ENCODE assay signal across 15 mouse cellular contexts in the genomic region with DNA sequence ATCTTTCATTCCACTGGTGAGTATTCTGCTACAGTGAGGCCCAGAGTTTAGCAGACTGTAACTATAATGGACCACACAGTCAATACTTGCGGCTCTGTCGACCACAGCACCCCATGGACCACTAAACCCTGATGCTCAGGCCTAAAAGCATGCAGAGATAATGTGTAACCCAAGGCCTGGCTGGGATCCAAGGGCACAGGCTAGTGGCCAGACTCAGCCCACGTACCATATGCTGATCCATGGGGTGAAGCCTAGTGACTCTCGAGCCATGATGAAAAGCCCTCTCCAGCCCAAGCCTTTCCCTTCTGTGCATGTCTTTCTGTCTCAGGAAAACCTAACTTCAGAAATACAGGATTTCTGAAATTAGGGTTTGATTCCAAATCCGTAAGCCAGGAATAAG. TPM values are rescaled to one million over a fixed set of nuclear protein-coding genes. Genes with fewer than 3 reads are reported as not detected.
DNase-seq lines count a peak whose midpoint lies in the region; ATAC-seq and TF ChIP-seq lines count a peak whose summit lies in the region.
"Had no signal": no experiment of that assay in that cellular context is flagged by ENCODE, and none has a peak within 500 bp of the region (broad histone marks: within the 10 kb centered on the region; RNA-seq: fewer than 3 reads in every experiment).

No protein-coding gene starts in this region.

- no peaks in the 10 kb centered on the region for H3K27me3 ChIP-seq in kidney, embryonic 14.5 days (ENCODE audit: control insufficient read depth, insufficient read depth, low read length)
- H3K27me3 ChIP-seq: liver, embryonic 12.5 days had no signal

- no peak overlapping the region for H3K9ac ChIP-seq in kidney, embryonic 14.5 days (ENCODE audit: low read depth, low read length)
- H3K9ac ChIP-seq: liver, embryonic 12.5 days had no signal

- H3K4me1 ChIP-seq in kidney, embryonic 14.5 days (ENCODE audit: control insufficient read depth, insufficient read depth, low read length) = peaks cover 5% of the 10 kb centered on the region; the same call in 1 of the 2 replicates
- peaks cover 12% of the 10 kb centered on the region for H3K4me1 ChIP-seq in embryonic fibroblast, embryonic 13.5 days (ENCODE audit: control insufficient read depth, insufficient read depth, low read length)
- H3K4me1 ChIP-seq: liver, embryonic 12.5 days had no signal

- ATAC-seq in kidney, embryonic 14.5 days (ENCODE audit: low FRiP score, low TSS enrichment) = no peak
- peak; percentile 90 for ATAC-seq in cerebellum, adult (ENCODE audit: insufficient number of reproducible peaks, low FRiP score, low TSS enrichment)
- ATAC-seq in erythroblast, adult 5-6 weeks (replicated peaks; ENCODE audit: low FRiP score, poor library complexity, severe bottlenecking) = no peak
- ATAC-seq: forebrain, embryonic 16.5 days; intestine, embryonic 16.5 days; liver, embryonic 12.5 days had no signal

- no peak overlapping the region for H3K4me3 ChIP-seq in kidney, embryonic 14.5 days (ENCODE audit: low read length)
- H3K4me3 ChIP-seq in embryonic fibroblast, embryonic 13.5 days (ENCODE audit: insufficient read depth, low read length) = no peak overlapping the region
- H3K4me3 ChIP-seq: liver, embryonic 12.5 days had no signal

- no peak for TF ChIP-seq POLR2A in embryonic fibroblast, embryonic 13.5 days (IDR thresholded peaks at IDR 0.05; ENCODE audit: low read depth, low read length)

- H3K9me3 ChIP-seq in kidney, embryonic 14.5 days (ENCODE audit: control insufficient read depth, low read length) = no peaks in the 10 kb centered on the region
- H3K9me3 ChIP-seq: liver, embryonic 12.5 days had no signal

- H3K4me2 ChIP-seq in kidney, embryonic 14.5 days (replicated peaks; ENCODE audit: low read depth, low read length) = no peak overlapping the region
- H3K4me2 ChIP-seq: liver, embryonic 12.5 days had no signal

- peak; percentile 27 for DNase-seq in kidney, adult 11 months
- DNase-seq in Muller cell, postnatal 12 days (ENCODE audit: inconsistent ontology term) = peak; percentile 26
- no peak for DNase-seq in retina, postnatal 1 day
- DNase-seq in thymus, adult 18-20 months = no peak
- DNase-seq: heart, postnatal 36 days; layer of hippocampus, postnatal 36 days; midbrain, embryonic 14.5 days; right cerebral cortex, postnatal 4 days had no signal

- H3K36me3 ChIP-seq in kidney, embryonic 14.5 days (ENCODE audit: control insufficient read depth, insufficient read depth, low read length) = no peaks in the 10 kb centered on the region
- H3K36me3 ChIP-seq: liver, embryonic 12.5 days had no signal

- H3K27ac ChIP-seq in kidney, embryonic 14.5 days (ENCODE audit: low read depth, low read length) = no peak overlapping the region
- peak overlapping the region; percentile 85 for H3K27ac ChIP-seq in embryonic fibroblast, embryonic 13.5 days (ENCODE audit: insufficient read depth, low read length)
- H3K27ac ChIP-seq: liver, embryonic 12.5 days had no signal

- whole genome bisulfite sequencing in kidney, embryonic 14.5 days = 82% methylated on average over 5 of the region's 5 CpGs

- TF ChIP-seq CTCF in embryonic fibroblast, embryonic 13.5 days (IDR thresholded peaks at IDR 0.05; ENCODE audit: borderline replicate concordance, insufficient read depth, low read length) = no peak

RNA-seq across cellular contexts. Expression of a gene that starts 50.2 kb away (rescaled TPM):
- 26.2 and 29.8 TPM in 2 replicates for polyA plus RNA-seq in kidney, embryonic 14.5 days (2014; fragmentation: Nextera tagmentation; extraction: Ambion mirVana)
- polyA plus RNA-seq in embryonic fibroblast, embryonic 13.5 days (2011; ENCODE audit: insufficient read length, low read depth, missing spikeins) = 7.7 and 18.8 TPM in 2 replicates
- total RNA-seq in erythroblast, adult 5-6 weeks (2015; ENCODE audit: low replicate concordance) = 12.9 and 13.6 TPM in 2 replicates
- total RNA-seq in erythroblast, adult 5-6 weeks (2017; ENCODE audit: low replicate concordance) = 6.8 and 8.5 TPM in 2 replicates

Comparison
In these comparisons a context has a peak if more than half of its experiments do, and no peak if none do; other contexts are left out.
1. DNase-seq: peak in kidney, adult 11 months (single experiment) and Muller cell, postnatal 12 days (single experiment); none in retina, postnatal 1 day (single experiment) and thymus, adult 18-20 months (0 of 2).